Mouse (Mus musculus): ENCODE results near the gene Ryr3.

DNA sequence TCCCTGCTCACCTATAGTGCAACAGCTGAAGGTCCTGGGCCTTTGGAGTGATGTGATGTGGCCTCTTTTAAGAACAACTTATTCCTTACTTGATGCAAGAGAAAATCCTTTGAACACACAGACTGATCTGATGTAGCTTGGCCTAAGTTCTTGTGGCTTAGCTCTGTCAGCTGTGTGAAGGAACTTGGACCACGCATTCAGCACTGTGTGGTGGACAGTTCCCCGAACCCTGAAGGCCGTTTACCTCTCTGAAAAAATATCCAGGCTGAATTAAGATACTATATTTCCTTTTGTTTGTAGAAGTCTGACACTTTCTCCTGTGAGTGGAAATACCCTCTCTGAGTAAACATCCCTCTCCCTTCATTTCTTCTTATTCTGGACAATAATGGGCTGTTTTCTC, 374.0 kb downstream of the Ryr3 start:
- TF ChIP-seq CTCF (IDR thresholded peaks at IDR 0.05; ENCODE audit: borderline replicate concordance, insufficient read depth, low read length) (no peak), POLR2A (IDR thresholded peaks at IDR 0.05; ENCODE audit: low read depth, low read length) (no peak)
